In genomic region chr11:4729603-4730002, GRCm38 (mm10) we compare ENCODE assay signal across 8 mouse cellular contexts. TPM values are rescaled to one million over a fixed set of nuclear protein-coding genes. Genes with fewer than 3 reads are reported as not detected.
DNase-seq lines count a peak whose midpoint lies in the region; ATAC-seq lines count a peak whose summit lies in the region.
"Had no signal": no experiment of that assay in that cellular context is flagged by ENCODE, and none has a peak within 500 bp of the region (broad histone marks: within the 10 kb centered on the region; RNA-seq: fewer than 3 reads in every experiment).

No protein-coding gene starts in this region.

- no peak overlapping the region for H3K27ac ChIP-seq in midbrain, embryonic 14.5 days (replicated peaks; ENCODE audit: low read depth, low read length)
- H3K27ac ChIP-seq in midbrain, embryonic 10.5 days (replicated peaks): no peak overlapping the region
- H3K27ac ChIP-seq in stomach, embryonic 15.5 days: peak overlapping the region; percentile 78
- H3K27ac ChIP-seq: limb, embryonic 15.5 days had no signal

- H3K36me3 ChIP-seq in midbrain, embryonic 14.5 days (ENCODE audit: control insufficient read depth, insufficient read depth, low read length): peaks cover 13% of the 10 kb centered on the region
- peaks cover 36% of the 10 kb centered on the region for H3K36me3 ChIP-seq in midbrain, embryonic 10.5 days
- 0 out of 2 replicates have a peak, but pooled peaks cover 2% of the 10 kb centered on the region for H3K36me3 ChIP-seq in stomach, embryonic 15.5 days

- DNase-seq in midbrain, embryonic 14.5 days: peak; percentile 73
- no peak for DNase-seq in midbrain, embryonic 10.5 days (ENCODE audit: low spot score)
- DNase-seq in adrenal gland, postnatal 14 days: peak; percentile 89
- DNase-seq in heart, postnatal 14 days: peak; percentile 22 to 31
- no peak for DNase-seq in layer of hippocampus, postnatal 10 days (ENCODE audit: low spot score in 2 of 2)
- no peak for DNase-seq in cerebellum, postnatal 36 days

- 58% methylated on average over 12 of the region's 12 CpGs for whole genome bisulfite sequencing in midbrain, embryonic 14.5 days
- whole genome bisulfite sequencing in midbrain, embryonic 10.5 days: 92% methylated on average over 12 of the region's 12 CpGs
- WGBS in stomach, embryonic 15.5 days: 33% methylated on average over 12 of the region's 12 CpGs

- H3K4me2 ChIP-seq in midbrain, embryonic 14.5 days (ENCODE audit: low read length): no peak overlapping the region
- no peak overlapping the region for H3K4me2 ChIP-seq in stomach, embryonic 15.5 days
- H3K4me2 ChIP-seq: limb, embryonic 15.5 days had no signal

- H3K27me3 ChIP-seq in midbrain, embryonic 14.5 days (ENCODE audit: control insufficient read depth, insufficient read depth, low read length): no peaks in the 10 kb centered on the region
- peaks cover 2% of the 10 kb centered on the region; the same call in 1 of the 2 replicates for H3K27me3 ChIP-seq in midbrain, embryonic 10.5 days (ENCODE audit: low read depth, poor library complexity, severe bottlenecking)
- H3K27me3 ChIP-seq in stomach, embryonic 15.5 days (replicated peaks): no peaks in the 10 kb centered on the region
- H3K27me3 ChIP-seq: limb, embryonic 15.5 days had no signal

- ATAC-seq in midbrain, embryonic 14.5 days (ENCODE audit: low FRiP score, low TSS enrichment): no peak
- ATAC-seq in stomach, embryonic 15.5 days (ENCODE audit: insufficient read depth, low FRiP score, low read depth): no peak; the same call in 1 of the 2 replicates

- no peak overlapping the region for H3K9ac ChIP-seq in midbrain, embryonic 14.5 days (replicated peaks; ENCODE audit: low read length)
- H3K9ac ChIP-seq in stomach, embryonic 15.5 days: no peak overlapping the region

- no peak overlapping the region for H3K4me3 ChIP-seq in midbrain, embryonic 14.5 days (replicated peaks; ENCODE audit: low read depth, low read length)
- no peak overlapping the region for H3K4me3 ChIP-seq in midbrain, embryonic 10.5 days
- H3K4me3 ChIP-seq in stomach, embryonic 15.5 days (replicated peaks): no peak overlapping the region
- H3K4me3 ChIP-seq: limb, embryonic 15.5 days had no signal

- intact Hi-C loops in heart, postnatal 14 days (cut with DNase I): no loop called here

- no peaks in the 10 kb centered on the region for H3K4me1 ChIP-seq in midbrain, embryonic 14.5 days (ENCODE audit: control insufficient read depth, insufficient read depth, low read length)
- H3K4me1 ChIP-seq in midbrain, embryonic 10.5 days: peaks cover 13% of the 10 kb centered on the region
- peaks cover 13% of the 10 kb centered on the region; the same call in 1 of the 2 replicates for H3K4me1 ChIP-seq in stomach, embryonic 15.5 days

- no peaks in the 10 kb centered on the region for H3K9me3 ChIP-seq in midbrain, embryonic 14.5 days (ENCODE audit: control insufficient read depth, low read length)
- no peaks in the 10 kb centered on the region for H3K9me3 ChIP-seq in midbrain, embryonic 10.5 days (replicated peaks)
- H3K9me3 ChIP-seq in stomach, embryonic 15.5 days: no peaks in the 10 kb centered on the region
- H3K9me3 ChIP-seq: limb, embryonic 15.5 days had no signal

RNA-seq across cellular contexts. Expression of gene Cabp7, which starts 17.0 kb away (rescaled TPM):
- polyA plus RNA-seq in midbrain, embryonic 14.5 days (2014; fragmentation: Nextera tagmentation; extraction: Ambion mirVana): 1.3 and 2.7 TPM in 2 replicates
- 0.11 and 0.22 TPM in 2 replicates for polyA plus RNA-seq in midbrain, embryonic 10.5 days (2016; fragmentation: Nextera tagmentation; extraction: Ambion mirVana)
- 0.15 and 0.41 TPM in 2 replicates for total RNA-seq in adrenal gland, postnatal 14 days (2021)
- total RNA-seq in heart, postnatal 14 days (2021): not detected
- 0.17 and 0.32 TPM in 2 replicates for polyA plus RNA-seq in stomach, embryonic 15.5 days (2015; fragmentation: Nextera tagmentation; extraction: Ambion mirVana)
- 10 to 100 TPM; 59.4 to 62.2 TPM for total RNA-seq in layer of hippocampus, postnatal 10 days (2021)

RNA-seq across cellular contexts. Expression of gene Zmat5, which starts 25.1 kb away (rescaled TPM):
- 60.0 and 63.6 TPM in 2 replicates for polyA plus RNA-seq in midbrain, embryonic 14.5 days (2014; fragmentation: Nextera tagmentation; extraction: Ambion mirVana)
- polyA plus RNA-seq in midbrain, embryonic 10.5 days (2016; fragmentation: Nextera tagmentation; extraction: Ambion mirVana): 83.9 and 86.7 TPM in 2 replicates
- total RNA-seq in adrenal gland, postnatal 14 days (2021): 35.1 and 36.7 TPM in 2 replicates
- 10 to 100 TPM; 21.0 to 22.6 TPM for total RNA-seq in heart, postnatal 14 days (2021)
- polyA plus RNA-seq in stomach, embryonic 15.5 days (2015; fragmentation: Nextera tagmentation; extraction: Ambion mirVana): 62.8 and 68.1 TPM in 2 replicates
- 10 to 100 TPM; 31.6 to 38.2 TPM for total RNA-seq in layer of hippocampus, postnatal 10 days (2021)

RNA-seq across cellular contexts. Expression of gene Uqcr10, which starts 25.5 kb away (rescaled TPM):
- 495 and 649 TPM in 2 replicates for polyA plus RNA-seq in midbrain, embryonic 14.5 days (2014; fragmentation: Nextera tagmentation; extraction: Ambion mirVana)
- polyA plus RNA-seq in midbrain, embryonic 10.5 days (2016; fragmentation: Nextera tagmentation; extraction: Ambion mirVana): 639 and 680 TPM in 2 replicates
- 1,088 and 1,101 TPM in 2 replicates for total RNA-seq in adrenal gland, postnatal 14 days (2021)
- 1,000 to 10,000 TPM; 1,424 to 1,479 TPM for total RNA-seq in heart, postnatal 14 days (2021)
- polyA plus RNA-seq in stomach, embryonic 15.5 days (2015; fragmentation: Nextera tagmentation; extraction: Ambion mirVana): 920 and 1,051 TPM in 2 replicates
- 100 to 1,000 TPM; 436 to 483 TPM for total RNA-seq in layer of hippocampus, postnatal 10 days (2021)

Comparison
In these comparisons a context has a peak if more than half of its experiments do, and no peak if none do; other contexts are left out.
1. DNase-seq: peak in midbrain, embryonic 14.5 days (single experiment), adrenal gland, postnatal 14 days (single experiment) and heart, postnatal 14 days (2 of 2); none in midbrain, embryonic 10.5 days (single experiment), layer of hippocampus, postnatal 10 days (0 of 2) and cerebellum, postnatal 36 days (0 of 2).
2. RNA of gene Cabp7, which starts 17.0 kb away (total RNA-seq): 59.4 to 62.2 TPM in layer of hippocampus, postnatal 10 days; 0.15 to 0.41 TPM in adrenal gland, postnatal 14 days and not detected in heart, postnatal 14 days; every median in the first group is over 10 times any median in the second.